Mouse (Mus musculus): ENCODE results near the gene Ogfr. TPM values are rescaled to one million over a fixed set of nuclear protein-coding genes. Genes with fewer than 3 reads are reported as not detected.

Gene Ogfr
- total RNA-seq (2021), result 10 to 100 TPM; 43.2 to 45.6 TPM

- peak; percentile 72 to 75 for DNase-seq (ENCODE audit: extremely low spot score in 1 of 2, low spot score in 1 of 2)
These were observed at the start of gene Ogfr for GRCm38 (mm10) chr2:180589123-180589831. Gene Ogfr, plus strand, starts transcription at chr2:180589245.

DNA sequence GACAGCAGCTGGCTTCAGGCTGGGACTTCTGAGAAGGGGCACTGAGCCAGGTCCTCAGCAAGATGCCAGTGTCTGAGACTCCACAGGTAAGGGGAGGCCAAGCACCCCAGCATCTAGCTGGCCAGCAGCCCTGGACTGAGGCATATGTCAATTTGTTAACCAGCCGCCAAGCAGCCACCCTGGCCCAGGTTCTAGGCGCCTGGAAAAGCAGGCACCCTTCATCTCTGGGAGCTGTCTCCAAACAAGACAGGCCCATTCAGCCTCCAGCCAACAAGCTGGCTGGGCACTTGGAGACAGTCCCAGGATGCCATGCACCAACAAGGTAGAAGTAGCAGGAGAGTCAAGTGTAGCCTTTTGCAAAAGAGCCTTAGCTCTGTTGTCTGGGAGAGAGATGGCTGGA is 45.4 kb upstream of the Ogfr start:
- no peak for DNase-seq (ENCODE audit: extremely low spot score in 1 of 2, low spot score in 1 of 2)

- DNase-seq (ENCODE audit: extremely low spot score in 1 of 2, low spot score in 1 of 2), result no peak
These were observed 44.0 kb upstream of the Ogfr start for GRCm38 (mm10) chr2:180545046-180545445.

GRCm38 (mm10) chr2:180547384-180548106 is 41.5 kb upstream of the Ogfr start:
- no peak for DNase-seq (ENCODE audit: extremely low spot score in 1 of 2, low spot score in 1 of 2)

GRCm38 (mm10) chr2:180552340-180552739 is 36.7 kb upstream of the Ogfr start:
- DNase-seq (ENCODE audit: extremely low spot score in 1 of 2, low spot score in 1 of 2), result no peak

- no peak for DNase-seq (ENCODE audit: extremely low spot score in 1 of 2, low spot score in 1 of 2)
These were observed 33.8 kb upstream of the Ogfr start for GRCm38 (mm10) chr2:180555219-180555618.

DNA sequence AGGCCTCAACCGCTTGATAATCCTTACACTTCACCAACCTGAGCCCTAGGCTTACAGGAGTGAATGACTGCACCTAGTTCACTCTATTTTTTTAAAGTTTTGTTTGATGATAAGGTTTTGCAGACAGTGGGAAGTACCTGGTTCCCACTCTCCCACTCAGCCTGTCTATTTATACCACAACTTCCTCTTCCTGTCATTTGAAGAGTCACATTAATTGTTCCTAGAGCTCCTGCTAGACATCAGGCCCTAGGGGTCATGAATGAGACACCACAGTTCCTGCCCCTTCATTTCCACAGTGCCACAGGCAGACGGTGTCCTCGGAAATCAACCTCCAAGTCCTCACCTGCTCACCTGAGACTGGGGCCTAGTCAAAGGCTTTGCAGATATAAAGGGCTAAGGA is 32.6 kb upstream of the Ogfr start:
- DNase-seq (ENCODE audit: extremely low spot score in 1 of 2, low spot score in 1 of 2), result no peak

- no peak for DNase-seq (ENCODE audit: extremely low spot score in 1 of 2, low spot score in 1 of 2)
These were observed 28.8 kb upstream of the Ogfr start for GRCm38 (mm10) chr2:180560245-180560644.

GRCm38 (mm10) chr2:180562146-180562545 is 26.9 kb upstream of the Ogfr start:
- no peak for DNase-seq (ENCODE audit: extremely low spot score in 1 of 2, low spot score in 1 of 2)

DNA sequence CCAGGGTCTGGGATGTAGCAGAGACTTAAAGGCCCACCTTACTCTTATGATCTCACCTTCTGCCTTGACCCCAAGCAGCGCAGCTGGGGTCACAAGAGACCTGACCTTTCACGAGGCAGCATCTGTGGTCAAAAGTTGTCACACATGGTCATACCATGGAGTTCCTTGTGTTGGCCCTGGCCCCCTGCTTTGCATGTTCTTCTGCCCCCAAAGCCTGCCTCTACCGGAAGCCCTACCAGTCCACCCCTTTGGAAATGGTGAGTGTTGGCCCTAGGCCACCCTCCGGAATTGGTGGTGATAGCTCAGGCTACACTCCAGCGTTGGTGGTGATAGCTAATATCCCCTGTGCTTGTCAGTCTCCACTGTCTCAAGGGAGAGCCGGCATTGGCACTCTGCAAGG is 25.7 kb upstream of the Ogfr start:
- DNase-seq (ENCODE audit: extremely low spot score in 1 of 2, low spot score in 1 of 2), result no peak

GRCm38 (mm10) chr2:180563841-180564240 is 25.2 kb upstream of the Ogfr start:
- DNase-seq (ENCODE audit: extremely low spot score in 1 of 2, low spot score in 1 of 2), result peak in 1 of 2 experiments; percentile 30

- DNase-seq (ENCODE audit: extremely low spot score in 1 of 2, low spot score in 1 of 2), result peak in 1 of 2 experiments; percentile 58
These were observed 22.7 kb upstream of the Ogfr start for GRCm38 (mm10) chr2:180566240-180566913.

DNA sequence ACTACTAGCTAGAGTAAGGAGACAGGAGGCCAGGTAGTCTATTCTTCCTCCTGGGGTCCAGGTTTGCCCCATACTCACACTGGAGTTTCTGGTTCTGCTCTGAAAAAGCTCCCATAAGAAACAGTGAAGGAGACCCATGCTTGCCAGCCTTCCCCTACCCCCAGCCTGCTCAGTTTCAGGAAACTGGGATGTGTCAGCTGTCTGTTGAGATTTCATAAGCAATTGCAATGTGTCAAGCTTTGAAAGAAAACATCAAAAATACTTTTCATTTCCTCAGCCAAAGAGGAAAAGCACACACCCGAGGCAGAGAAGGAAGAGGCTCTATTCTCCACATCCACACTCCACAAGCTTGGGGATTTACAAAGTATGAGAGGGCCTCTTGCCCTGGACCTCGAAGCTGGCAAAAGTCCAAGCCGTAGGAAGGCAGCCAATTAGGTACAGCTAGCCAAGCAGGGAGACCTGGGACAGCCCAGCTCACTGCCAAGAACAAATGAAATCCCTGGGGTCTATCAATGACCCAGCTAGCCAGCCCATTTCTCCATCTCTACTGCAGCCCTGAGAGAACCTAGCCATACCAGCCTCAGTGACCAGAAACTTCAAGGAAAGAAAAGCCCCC is 19.9 kb upstream of the Ogfr start:
- DNase-seq (ENCODE audit: extremely low spot score in 1 of 2, low spot score in 1 of 2), result no peak

DNA sequence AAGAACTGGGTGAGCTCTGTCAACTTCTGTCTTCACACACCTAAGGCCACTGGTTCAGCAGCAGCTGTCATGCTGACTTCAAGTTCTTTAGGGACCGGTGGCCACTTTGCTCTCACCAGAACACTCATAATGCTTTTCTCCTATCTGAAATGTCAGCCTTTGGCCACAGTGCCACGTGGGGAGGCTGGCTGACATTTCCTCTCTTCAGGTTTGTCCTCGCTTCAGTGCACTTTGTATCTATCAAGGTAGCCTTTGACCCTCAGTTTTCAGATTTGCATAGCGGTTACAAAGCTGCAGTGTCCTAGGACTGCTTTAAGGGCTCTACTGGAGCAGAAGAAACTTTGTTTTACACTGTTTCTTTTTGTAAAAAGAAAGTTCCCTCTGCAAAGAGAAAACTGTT is 12.6 kb upstream of the Ogfr start:
- DNase-seq (ENCODE audit: extremely low spot score in 1 of 2, low spot score in 1 of 2), result no peak

GRCm38 (mm10) chr2:180578686-180579085 is 10.4 kb upstream of the Ogfr start:
- DNase-seq (ENCODE audit: extremely low spot score in 1 of 2, low spot score in 1 of 2), result peak; percentile 72 to 92

DNA sequence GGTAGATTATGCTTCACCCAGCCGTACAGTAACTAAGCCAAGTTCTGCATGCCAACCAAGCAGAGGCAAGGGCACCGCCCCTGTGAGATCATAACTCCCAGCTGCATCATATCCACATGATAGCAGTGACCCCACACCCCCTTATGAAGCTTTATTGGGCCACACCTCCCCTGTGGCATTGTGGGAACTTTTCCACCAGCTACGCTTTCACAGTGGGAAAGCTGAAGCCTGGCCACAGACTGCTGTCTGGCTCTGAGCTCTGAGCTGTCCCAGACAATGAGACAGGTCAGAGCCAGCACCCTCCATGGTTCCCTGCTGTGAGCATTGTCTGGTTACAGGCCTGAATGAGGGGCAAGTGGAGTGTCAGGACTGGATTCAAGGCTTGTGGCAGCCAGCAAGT is 8.0 kb upstream of the Ogfr start, which contains the start of gene Mrgbp:
TSS of gene Mrgbp (plus strand) at position 303 of the 400 bp plus-strand sequence.
- no peak for DNase-seq (ENCODE audit: extremely low spot score in 1 of 2, low spot score in 1 of 2)

DNA sequence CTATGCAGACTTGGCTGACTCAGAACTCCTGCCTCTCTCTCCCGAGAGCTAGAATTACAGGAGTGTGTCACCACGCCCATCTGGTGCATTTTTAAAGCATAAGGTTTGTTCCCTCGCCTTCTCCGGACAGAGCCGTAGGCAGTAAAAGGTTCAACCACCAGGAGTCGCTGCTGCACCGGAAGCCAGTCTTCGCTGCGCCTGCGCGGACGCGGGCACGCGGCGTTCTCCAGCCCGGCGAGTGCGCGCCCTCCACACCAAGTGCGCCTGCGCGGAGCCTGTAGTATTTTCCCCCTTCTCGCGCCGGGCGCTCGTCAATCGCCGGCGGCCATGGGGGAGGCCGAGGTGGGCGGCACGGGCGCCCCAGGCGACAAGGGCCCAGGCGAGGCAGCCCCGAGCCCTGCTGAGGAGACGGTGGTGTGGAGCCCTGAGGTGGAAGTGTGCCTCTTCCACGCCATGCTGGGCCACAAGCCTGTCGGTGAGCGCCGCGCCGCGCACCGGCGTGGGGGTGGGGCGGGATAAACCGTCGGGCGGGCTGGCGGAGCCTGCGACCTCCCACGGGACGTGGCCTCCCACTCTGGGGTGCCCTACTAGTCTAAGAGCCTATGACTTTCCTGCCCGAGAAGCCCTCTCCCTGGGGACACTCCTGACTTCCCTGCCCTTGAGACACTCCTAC is 6.4 kb upstream of the Ogfr start:
- DNase-seq (ENCODE audit: extremely low spot score in 1 of 2, low spot score in 1 of 2), result peak; percentile 99 to 100

GRCm38 (mm10) chr2:180583154-180583507 is 5.9 kb upstream of the Ogfr start:
- no peak for DNase-seq (ENCODE audit: extremely low spot score in 1 of 2, low spot score in 1 of 2)

DNA sequence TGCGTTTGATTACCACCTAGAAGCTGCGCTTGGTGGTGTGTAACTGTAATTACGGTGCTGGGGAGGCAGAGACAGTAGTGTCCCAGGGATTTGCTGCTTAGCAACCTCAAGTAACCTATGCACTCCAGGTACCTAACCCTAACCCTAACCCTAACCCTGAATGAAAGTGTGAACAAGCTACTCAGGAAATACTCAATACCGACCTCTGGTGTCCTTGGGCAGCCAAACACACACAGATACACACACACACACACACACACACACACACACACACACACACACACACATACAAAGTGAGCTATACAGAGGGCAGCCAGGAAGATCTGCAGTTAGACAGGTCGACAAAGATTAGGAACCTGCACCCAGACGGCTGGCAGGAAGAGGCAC is 316 bp upstream of the Ogfr start:
- no peak for DNase-seq (ENCODE audit: extremely low spot score in 1 of 2, low spot score in 1 of 2)

DNA sequence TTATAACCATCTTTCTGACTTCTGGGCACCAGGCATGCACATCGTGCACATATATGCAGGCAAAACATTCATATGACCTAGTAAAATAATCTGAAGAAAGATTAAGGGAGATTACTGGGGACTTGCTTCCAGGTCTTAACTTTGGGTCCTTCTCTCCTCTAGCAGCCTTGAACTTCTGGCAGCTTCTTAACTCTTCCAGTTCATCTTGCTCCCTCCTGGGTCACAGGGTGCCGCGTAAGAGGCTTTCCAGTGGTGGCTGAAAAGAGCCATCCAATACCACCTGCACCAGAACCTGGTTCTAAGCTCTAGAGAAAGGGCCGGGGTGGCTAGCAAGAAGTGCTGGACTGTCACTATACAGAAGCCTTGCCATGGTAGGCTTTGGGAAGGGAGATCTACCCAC is 8.4 kb downstream of the Ogfr start, which contains the start of gene Col9a3:
TSS of gene Col9a3 (plus strand) at position 301 of the 400 bp plus-strand sequence.
- no peak for DNase-seq (ENCODE audit: extremely low spot score in 1 of 2, low spot score in 1 of 2)
